Mouse (Mus musculus): ENCODE measurements at regions not wholly inside any gene's neighbourhood (a gene's known extent, or its start where the extent isn't known, plus 50 kb on each side); places are given as distances from the start of the nearest gene placed in this dataset.

DNA sequence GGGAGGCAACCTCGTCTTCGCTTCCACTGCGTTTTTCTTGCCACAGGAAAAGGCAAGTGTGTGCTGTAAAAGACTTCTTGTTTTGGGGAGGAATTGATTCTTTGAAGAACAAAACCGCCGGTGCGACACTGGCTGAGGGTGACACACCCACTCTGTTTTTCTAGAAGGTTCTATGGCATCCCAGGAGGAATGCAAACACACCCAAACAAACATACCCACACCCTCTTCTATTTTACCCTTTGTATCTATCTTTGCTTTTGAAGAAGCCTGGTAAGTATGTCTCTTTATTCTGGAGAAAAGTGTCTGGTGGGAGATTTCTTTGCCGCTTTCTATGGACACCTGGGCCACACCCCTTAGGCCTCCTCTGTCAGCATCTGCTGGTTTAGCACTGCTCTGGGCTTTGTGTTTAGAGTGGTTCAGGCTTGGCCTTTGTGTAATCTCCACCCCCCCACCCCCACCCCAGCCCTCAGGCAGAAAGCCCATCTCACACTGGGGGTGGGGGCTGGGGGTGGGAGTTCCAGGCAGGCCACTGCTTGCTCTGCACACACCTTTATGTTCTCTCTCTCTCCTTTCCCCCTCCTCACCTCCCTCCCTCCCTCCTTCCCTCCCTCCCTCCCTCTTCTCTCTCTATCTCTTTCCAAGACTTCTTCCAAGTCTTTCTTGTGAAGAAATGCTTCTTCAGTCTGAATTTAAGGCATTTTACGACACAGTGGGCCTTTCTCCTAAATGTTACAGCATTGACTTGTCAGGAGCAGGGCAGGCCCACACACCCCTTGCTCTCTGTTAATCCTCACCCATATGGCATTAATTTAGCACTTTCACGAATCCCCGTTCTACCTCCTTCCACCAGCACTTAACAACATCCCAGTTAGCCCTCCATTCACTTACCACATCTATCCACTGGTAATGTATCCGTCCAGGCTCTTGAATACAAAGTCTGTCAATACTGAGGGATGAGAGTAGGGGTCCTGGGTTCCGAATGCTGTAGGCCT is 83.2 kb upstream of the Cops8 start:
- TF ChIP-seq CTCF (IDR thresholded peaks at IDR 0.05; ENCODE audit: insufficient read depth, low read length) = no peak
- no peak for TF ChIP-seq POLR2A (IDR thresholded peaks at IDR 0.05; ENCODE audit: borderline replicate concordance, extremely low read depth, low read depth, low read length)

All from lung, adult 2 months (tissue).